Mouse (Mus musculus) T-helper 2 cell (primary cell): Measurements from ENCODE around the gene Nthl1.

Source experiments
- in situ Hi-C: fragments of 300-600 bp; cut with MboI, MseI; formaldehyde crosslinking; loops from one replicate; pipeline ENCODE4 v1.15.1; 2025; ENCODE audit warnings: high pct_unique_total_duplicates

The Nthl1 gene

DNA sequence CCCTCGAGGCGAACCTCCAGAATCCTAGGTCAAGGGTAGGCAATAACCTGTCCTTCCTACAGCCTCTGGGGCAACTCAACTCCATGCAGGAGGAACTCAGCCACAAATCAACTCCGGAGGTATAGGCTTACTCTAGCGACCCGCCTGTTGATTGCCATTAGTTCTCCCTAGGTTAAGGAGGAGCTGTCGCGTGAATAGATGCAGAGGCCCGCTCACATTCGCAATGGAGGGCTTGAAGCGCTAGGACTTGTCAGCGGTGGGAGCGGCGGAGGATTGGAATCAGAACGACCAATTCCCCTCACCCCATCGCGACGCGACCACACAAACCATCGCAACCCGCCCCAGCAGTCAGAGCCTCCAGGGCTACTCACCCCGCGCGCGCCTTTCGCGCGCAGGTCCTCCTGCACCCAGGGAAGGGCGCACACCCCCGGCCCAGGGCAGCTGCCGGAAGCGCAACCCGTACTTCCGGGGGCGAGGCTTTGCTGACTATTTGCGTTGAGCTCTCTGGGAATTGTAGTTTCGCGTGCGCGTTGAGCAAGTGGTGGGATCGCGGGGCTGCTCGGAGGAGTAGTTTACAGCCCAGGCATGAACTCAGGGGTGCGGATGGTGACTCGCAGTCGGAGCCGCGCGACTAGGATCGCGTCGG lies at the start of gene Nthl1, which contains the start of gene Tsc2:
Nthl1 (plus strand) TSS at position 514 of the 646 bp plus-strand sequence.
Tsc2 (minus strand) TSS at position 464 of the 646 bp plus-strand sequence.
- in situ Hi-C loops = no loop called here

DNA sequence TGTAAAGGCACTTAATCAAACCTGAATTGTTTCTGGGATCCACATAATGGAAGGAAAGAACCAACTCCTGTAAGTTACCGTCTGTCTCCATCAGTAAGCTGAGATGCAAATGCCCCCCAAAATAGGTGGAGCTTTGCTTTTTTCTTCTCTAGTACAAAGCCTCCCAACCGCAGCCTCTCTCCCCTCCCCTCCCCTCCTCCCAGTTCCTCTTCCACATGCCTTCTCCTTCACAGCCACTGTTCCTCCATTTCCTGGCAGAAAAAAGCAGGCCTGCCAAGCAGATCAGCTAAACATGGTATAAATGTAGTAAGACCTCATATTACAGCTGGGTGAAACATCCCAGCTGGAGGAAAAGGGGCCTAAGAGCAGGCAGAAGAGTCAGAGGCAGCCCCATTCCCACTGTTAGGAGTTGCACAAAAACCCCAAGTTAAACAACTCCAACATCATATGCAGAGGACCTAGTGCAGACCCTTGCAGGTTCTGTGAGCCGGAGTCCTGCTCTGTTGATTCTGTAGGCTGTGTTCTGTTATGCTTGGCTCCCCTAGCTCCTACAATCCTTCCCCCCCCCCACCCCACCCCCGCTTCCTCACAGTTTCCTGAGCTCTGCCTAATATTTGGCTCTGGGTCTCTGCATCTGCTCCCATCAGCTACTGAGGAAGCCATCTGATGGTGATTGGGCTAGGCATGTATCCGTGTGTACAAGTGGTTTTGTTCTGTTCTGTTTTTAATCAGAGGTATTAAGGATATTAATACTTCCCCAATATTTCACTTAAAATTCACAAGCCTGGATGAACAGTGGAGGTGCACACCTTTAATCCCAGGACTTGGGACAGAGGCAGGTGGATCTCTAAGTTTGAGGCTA lies 48.6 kb upstream of the Nthl1 start:
- in situ Hi-C loops = no loop called here

DNA sequence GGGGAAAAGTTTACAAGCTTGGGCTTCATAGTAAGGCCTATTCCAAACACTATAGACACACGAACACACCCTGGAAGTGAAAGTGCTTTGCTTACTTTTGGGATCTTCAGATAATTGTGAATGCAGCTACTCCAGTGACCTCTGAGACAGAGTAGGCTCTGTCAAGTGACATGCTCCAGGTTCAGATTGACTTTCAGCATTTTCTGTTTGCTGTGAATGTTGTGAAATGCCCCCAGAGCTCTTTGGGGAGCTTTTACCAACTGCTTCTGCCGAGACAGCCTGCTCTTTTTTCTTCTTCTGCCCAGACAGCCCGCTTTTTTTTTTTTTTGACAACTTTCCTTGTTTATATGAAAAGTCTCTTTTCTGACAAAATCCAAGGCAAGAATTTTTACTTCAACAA lies 48.0 kb upstream of the Nthl1 start:
- in situ Hi-C loops = no loop called here

DNA sequence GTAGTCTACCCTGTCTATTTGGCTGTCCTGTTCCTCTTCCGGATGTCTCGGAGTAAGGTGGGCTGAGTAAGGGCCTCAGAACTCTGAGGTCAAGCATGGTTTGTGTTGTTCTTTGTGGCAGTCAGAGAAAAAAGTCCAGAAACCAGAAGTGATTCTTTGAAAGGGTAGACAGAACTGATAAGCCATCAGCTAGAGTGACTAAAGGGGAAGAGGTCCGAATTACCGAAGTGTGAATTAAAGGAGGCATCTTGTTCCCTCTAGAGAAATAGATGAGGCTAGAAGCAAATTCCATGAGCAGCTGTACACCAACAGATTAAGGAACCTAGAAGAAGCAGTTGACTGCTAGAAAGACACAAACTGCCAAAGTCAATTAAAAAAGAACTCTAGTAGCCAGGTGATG lies 45.9 kb upstream of the Nthl1 start:
- in situ Hi-C loops = no loop called here

DNA sequence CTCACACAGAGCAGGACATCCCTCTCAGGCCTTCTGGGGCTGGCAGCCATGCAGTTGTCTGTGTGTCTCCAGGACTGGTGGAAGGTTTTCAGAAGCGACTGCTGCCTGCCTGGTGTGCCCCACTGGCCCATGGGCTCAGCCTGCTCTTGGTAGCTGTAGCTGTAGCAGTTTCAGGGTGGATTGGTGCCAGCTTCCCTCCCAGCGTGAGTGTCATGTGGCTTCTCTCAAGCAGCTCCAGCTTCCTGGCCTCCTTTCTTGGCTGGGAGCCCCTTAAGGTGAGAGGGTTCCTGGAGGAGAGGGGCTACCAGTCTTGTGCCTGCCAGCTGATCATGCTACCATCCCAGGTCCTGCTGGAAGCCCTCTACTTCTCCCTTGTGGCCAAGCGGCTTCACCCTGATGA lies 41.5 kb upstream of the Nthl1 start:
- in situ Hi-C loops = no loop called here

DNA sequence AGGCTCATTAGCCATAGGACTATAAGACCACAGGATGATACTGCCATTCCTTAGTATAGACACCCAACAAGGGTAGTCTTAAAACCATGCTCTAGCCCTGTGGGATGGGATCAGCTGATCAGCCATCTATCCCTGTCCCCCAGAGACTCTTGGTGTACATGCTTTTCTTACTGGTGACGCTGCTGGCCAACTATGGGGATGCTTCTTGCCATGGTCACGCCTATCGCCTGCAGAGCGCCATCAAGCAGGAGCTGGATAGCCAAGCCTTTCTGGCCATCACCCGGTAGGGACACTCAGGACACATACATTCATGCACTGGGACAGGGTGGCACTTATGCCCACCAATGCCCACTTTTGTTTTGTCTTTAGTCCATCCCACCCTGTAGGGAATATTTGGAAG lies 40.8 kb upstream of the Nthl1 start:
- in situ Hi-C loops = no loop called here

DNA sequence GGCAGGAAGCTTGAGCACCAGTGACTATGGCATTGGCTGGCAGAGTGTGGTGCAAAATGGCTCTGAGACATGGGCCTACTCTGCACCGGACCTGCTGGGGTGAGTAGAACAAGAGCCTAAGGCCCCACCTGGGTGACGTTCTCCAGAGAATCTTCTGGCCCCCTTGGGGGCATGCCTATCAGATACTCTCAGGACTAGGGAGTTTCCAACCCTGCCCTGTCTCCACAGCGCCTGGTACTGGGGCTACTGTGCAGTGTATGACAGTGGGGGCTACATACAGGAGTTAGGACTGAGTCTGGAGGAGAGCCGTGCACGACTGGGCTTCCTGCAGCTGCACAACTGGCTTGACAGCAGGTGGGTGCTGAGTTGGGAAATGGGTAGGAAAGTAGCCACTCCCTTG lies 39.2 kb upstream of the Nthl1 start:
- in situ Hi-C loops = no loop called here

DNA sequence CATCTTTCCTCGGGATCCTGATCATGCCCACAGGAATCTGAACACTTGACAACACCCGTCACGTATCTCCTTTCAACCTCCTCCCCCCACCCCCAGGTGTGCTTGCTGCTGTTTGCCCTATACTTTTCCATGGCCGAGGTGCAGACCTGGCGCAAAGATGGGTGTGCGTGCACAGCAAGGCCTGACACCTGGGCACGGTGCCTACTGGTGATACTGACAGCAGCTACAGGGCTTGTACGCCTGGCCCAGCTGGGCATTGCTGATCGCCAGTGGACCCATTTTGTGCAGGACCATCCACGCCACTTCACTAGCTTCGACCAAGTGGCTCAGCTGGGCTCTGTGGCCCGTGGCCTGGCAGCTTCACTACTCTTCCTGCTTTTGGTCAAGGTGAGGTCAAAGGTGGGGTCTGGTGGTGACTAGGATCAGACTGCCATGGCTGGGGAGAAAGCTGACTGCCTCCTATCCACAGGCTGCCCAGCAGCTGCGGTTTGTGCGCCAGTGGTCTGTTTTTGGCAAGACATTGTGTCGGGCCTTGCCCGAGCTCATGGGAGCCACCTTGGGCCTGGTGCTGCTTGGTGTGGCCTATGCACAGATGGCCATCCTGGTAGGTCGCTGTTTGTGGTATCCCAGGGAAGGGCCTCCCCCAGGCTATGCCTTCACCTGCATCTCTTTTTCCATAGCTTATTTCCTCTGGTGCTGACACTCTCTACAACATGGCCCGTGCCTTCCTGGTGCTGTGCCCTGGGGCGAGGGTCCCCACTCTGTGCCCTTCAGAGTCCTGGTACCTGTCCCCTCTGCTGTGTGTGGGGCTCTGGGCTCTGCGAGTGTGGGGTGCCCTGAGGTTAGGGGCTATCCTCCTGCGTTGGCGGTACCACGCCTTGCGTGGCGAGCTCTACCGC lies 38.2 kb upstream of the Nthl1 start:
- in situ Hi-C loops = no loop called here

DNA sequence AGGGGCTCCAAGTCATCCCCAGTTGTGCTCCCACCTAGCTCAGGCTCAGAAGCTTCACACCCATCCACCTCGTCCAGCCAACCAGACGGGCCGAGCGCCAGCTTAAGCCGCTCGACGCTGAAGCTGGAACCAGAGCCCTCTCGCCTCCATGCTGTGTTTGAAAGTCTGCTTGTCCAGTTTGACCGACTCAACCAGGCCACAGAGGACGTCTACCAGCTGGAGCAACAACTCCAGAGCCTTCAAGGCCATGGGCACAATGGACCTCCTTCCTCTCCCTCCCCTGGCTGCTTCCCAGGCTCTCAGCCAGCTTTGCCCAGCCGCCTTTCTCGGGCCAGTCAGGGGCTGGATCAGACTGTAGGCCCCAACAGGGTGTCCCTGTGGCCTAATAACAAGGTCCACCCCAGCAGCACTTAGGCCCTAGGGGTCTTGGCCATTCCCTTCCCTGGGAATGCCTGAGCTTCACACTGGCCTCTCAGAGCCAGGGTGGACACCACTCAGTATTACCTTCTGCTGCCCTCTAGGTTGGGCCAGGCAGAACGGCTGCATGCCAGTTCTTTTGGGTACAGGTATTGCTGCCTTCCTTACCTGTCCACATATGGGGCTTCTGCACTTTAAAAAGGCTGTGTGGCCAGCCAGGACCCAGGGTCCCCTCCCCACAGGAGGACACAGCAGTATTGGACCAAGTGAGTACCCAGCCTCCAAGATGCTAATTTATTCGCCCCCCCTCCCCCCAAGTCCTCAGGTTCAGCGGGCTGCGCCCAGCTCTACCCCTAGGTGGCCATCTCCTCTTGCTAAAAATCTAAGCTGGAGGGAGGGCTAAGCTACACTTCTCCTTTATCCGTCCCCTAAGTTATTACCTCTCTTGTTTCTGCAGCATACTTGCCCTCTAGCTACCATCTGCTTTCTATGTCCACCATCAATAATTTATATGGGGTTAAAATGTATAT lies 37.1 kb upstream of the Nthl1 start:
- in situ Hi-C loops = no loop called here

DNA sequence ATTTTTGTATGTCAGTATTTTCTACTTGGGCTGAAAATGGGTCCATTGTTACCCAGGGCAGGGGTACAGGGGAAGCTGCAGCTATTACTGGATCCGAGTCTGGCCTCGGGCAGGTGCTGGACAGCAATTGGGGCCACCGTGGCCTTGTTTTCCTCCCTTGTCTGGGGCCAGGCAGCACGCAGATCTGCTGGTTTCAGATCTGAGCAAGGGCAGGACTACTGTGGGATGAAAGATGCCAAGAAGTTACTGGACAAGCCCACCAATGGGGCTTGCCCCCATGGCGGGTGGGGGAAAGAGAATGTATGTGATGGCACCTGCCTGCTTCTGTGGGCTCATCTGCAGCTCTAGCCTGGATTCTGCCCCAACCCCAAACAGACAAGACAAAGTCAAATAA lies 36.4 kb upstream of the Nthl1 start:
- in situ Hi-C loops = no loop called here

DNA sequence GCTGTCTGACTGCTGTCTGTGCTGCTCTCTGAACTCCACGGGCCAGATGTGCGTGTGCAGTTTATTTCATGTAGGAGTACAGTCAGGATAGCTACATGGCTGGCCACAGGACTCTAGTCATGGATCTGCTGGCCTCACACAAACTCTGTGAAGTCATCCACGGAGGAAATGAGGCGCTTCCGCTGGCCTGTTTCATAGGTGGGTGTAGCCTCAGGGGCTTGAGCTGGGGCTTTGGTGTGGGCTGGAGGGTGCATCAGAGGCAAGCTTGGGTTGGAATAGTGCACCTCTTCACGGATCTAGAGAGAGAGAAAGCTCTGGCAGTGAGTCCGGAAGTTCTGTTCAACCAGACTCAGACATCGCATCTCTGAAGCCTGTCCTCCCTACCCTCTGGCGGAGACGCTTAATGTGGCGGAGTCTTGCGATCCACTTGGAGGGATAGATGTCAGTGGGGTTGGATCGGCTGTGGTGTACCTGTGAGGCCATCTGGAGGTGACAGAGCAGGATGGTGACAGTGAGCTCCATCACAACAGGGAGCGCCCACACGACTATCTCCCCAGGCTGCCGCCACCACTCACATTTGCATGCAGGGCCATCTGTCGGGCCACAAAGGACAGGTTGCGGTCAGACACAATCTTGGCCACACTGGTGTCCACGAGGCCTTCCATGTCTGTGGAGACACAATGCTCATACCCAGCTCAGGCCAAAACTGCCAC lies 35.9 kb upstream of the Nthl1 start:
- in situ Hi-C loops = no loop called here

DNA sequence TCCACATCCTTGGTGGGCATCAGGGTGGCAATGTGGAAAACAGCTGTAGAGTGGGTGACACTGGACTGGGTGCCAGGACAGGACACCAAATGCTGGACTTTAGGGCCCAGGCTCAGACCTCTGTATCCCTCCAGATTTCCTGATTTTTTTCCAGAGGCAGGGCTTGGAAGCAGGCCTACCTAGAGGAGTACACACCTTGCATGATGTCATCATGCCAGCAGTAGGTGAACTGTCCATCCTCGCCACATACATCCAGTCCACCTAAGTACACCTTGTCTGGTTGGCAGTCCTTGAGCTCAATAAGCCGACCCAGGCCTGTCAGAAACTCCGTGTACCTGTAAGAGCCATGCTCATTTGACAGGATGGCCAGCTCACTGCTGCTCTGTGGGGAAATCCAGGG lies 34.5 kb upstream of the Nthl1 start:
- in situ Hi-C loops = no loop called here

DNA sequence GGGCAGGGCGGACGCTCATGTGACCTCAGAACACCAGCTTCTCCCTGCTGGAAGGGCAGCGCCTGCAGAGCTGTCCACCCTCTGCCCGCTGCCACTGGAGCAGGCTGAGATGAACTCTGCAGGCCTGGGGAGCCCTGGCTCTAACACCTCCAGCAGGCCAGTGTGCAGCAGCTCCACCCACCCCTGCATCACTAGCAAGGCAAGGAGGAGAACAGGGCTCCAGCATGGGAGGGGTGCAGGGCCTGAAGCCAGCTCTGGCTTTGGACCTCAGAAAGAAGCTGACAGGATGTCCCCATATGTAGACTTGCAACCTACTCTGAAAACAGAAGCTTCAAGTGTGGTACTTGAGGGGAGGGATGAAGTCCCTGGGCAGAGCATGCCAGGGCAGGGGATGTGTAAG lies 32.0 kb upstream of the Nthl1 start:
- in situ Hi-C loops = no loop called here

DNA sequence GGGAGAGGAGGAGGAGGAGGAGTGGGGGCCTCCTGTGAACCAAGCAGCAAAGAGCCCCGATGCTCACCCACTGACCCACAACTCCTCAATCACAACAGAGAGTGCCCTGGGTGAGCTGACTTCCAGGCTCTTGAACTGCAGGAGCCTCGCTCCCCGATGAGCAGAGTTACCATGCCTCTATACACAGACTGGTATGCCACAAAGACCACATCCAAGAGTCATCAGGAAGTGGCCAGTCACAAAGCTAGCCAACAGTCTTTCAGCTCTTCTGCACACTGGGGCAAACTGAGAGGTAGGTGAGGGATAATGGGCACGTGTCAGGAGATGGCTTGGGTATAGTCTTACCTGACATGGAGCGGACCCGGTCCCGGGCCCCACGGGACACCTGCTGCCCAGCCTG lies 28.5 kb upstream of the Nthl1 start:
- in situ Hi-C loops = no loop called here

DNA sequence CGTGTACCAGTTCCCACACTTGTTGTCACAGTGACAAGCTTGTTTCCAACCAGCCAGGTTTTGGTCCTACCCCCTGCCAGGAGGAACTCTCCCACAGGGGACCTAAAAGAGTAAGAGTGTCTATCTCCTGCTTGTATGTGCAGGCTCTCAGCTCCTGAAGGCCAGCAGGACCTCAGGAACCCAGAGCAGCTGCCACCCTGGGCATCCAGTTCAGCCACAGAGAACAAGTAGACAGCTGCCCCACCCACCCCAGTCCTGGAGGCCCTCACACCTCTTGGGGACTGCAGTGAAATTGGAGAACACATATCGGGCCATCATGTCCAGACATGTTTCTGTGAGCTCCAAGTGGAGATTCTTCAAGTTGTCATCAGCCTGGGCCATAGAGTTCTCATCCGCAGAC lies 27.9 kb upstream of the Nthl1 start:
- in situ Hi-C loops = no loop called here

DNA sequence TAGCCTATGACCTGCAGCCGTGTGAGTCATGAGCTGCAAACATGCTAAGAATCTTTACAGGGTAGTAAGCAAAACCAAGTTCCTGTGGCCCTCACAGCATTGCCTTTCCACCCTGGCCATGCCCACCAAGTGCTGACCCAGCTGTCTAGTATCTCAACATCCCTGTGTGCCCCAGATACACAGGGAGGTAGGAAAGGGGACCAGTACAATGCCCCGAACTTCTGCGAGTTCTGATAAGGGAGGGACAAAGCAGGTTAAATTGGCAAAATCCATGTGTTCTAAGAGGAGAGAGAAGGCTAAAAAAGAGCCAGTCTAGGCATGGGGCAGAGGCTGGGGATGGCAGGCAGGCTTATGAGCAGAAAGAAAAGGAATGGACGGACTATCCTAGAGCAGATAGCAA lies 24.1 kb upstream of the Nthl1 start:
- in situ Hi-C loops = no loop called here

DNA sequence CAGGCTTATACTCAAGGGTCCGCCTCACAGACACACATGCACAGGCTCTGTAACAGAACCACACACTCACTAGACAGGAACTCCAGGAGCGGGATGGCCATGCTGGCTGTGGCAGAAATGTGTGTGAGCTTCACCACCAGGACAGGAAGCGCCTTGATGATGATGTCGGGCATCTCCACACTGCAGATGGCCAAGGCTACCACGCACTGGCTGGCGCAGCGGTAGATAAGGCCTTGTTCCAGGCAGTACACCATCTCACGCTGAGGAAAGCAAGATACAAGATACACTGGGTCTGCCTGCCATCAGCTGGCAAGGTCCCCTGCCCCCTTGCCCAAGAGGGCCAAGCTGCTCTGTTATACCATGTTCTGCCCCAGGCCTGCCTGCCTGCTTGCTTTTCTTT lies 23.6 kb upstream of the Nthl1 start:
- in situ Hi-C loops = no loop called here

DNA sequence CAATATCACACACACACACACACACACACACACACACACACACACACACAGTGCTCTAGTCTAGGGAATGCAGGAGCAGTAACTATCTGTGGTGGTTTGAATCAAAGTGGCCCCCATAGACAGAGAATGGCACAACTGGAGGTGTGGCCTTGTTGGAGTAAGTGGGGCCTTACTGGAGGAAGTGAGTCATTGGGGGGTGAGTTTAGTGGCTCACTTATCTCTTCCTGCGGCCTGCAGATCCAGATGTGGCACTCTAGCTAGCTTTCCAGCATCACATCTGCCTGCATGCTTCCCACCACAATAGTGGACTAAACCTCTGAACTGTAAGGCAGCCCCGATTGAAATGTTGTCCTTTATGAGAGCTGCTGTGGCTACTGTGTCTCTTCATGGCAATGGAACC lies 21.8 kb upstream of the Nthl1 start:
- in situ Hi-C loops = no loop called here

DNA sequence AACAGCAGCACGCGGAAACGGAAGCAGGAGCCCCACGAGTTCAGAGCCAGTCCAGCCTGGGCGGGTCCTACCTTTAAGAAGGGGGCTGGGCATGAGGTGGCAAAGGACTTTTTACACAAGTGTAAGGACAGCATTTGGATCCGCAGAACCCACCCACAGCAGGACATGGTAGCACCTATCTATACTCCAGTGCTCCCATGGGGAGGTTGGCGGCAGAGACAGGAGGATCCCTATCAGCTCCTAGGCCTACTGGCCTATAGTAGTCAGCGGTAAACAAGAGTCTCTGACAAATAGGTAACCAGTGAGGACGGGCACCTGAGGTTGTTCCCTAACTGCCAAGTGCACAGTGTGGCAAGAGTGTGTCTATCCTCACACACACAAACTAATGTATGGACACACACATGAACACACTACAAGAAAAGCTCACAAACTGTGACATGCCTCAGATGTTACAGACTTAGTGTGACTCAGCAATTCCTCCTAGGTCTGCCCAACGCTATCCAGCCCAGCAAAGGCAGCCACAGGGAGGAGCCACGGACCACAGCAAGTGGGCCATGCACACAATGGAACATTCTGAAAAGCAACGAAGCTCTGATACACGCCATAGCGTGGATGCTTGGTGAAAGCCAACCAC lies 14.8 kb upstream of the Nthl1 start:
- in situ Hi-C loops = no loop called here

DNA sequence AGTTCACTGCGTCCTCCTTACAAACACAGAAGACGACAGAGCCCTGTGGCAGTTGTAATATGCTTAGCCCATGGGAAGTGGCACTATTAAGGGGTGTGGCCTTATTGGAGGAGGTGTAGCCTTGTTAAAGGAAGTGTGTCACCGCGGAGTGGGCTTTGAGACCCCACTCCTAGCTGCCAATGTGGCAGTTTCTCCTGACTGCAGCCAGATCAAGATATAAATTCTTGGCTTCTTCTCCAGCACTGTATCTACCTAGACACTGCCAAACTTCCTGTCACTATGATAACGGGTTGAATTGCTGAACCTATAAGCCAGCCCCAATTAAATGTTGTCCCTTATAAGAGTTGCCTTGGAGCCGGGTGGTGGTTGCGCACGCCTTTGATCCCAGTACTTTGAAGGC lies 7.0 kb upstream of the Nthl1 start:
- in situ Hi-C loops = no loop called here
